Comparison of ENCODE assay signal across 14 mouse cellular contexts in genomic region chr3:51771839-51772630, GRCm38 (mm10).
DNase-seq lines count a peak whose midpoint lies in the region; ATAC-seq and TF ChIP-seq lines count a peak whose summit lies in the region.
"Had no signal": no experiment of that assay in that cellular context is flagged by ENCODE, and none has a peak within 500 bp of the region (broad histone marks: within the 10 kb centered on the region; RNA-seq: fewer than 3 reads in every experiment).

No protein-coding gene starts in this region.

- H3K9me3 ChIP-seq in kidney, embryonic 15.5 days (replicated peaks): no peaks in the 10 kb centered on the region
- peaks cover 11% of the 10 kb centered on the region for H3K9me3 ChIP-seq in CH12.LX (replicated peaks; ENCODE audit: low read length)
- H3K9me3 ChIP-seq in forebrain, embryonic 13.5 days (replicated peaks): 0 out of 2 replicates have a peak, but pooled peaks cover 5% of the 10 kb centered on the region
- no peaks in the 10 kb centered on the region for H3K9me3 ChIP-seq in midbrain, embryonic 14.5 days (ENCODE audit: control insufficient read depth, low read length)
- H3K9me3 ChIP-seq: limb, embryonic 15.5 days had no signal

- H3K27me3 ChIP-seq in kidney, embryonic 15.5 days: no peaks in the 10 kb centered on the region
- H3K27me3 ChIP-seq in CH12.LX (replicated peaks): no peaks in the 10 kb centered on the region
- no peaks in the 10 kb centered on the region for H3K27me3 ChIP-seq in forebrain, embryonic 13.5 days
- H3K27me3 ChIP-seq in midbrain, embryonic 14.5 days (ENCODE audit: control insufficient read depth, insufficient read depth, low read length): no peaks in the 10 kb centered on the region
- H3K27me3 ChIP-seq: limb, embryonic 15.5 days had no signal

- H3K36me3 ChIP-seq in kidney, embryonic 15.5 days: no peaks in the 10 kb centered on the region
- H3K36me3 ChIP-seq in CH12.LX (replicated peaks in 1 of 2; ENCODE audit: control insufficient read depth in 1 of 2, insufficient read depth in 1 of 2, low read length in 1 of 2): peaks cover 0 to 4% of the 10 kb centered on the region in 2 experiments
- H3K36me3 ChIP-seq in forebrain, embryonic 13.5 days (ENCODE audit: poor library complexity, severe bottlenecking): no peaks in the 10 kb centered on the region
- no peaks in the 10 kb centered on the region for H3K36me3 ChIP-seq in midbrain, embryonic 14.5 days (ENCODE audit: control insufficient read depth, insufficient read depth, low read length)
- H3K36me3 ChIP-seq: limb, embryonic 15.5 days had no signal

- H3K79me2 ChIP-seq in CH12.LX (replicated peaks; ENCODE audit: control insufficient read depth, extremely low read depth, insufficient read depth, poor library complexity, severe bottlenecking): no peaks in the 10 kb centered on the region

- H3K4me3 ChIP-seq in kidney, embryonic 15.5 days (replicated peaks): no peak overlapping the region
- H3K4me3 ChIP-seq in CH12.LX (replicated peaks in 1 of 3; ENCODE audit: low read depth in 2 of 3, low read length in 2 of 3, poor library complexity in 1 of 3): no peak overlapping the region
- no peak overlapping the region for H3K4me3 ChIP-seq in forebrain, embryonic 13.5 days
- no peak overlapping the region for H3K4me3 ChIP-seq in midbrain, embryonic 14.5 days (replicated peaks; ENCODE audit: low read depth, low read length)
- H3K4me3 ChIP-seq: left cerebral cortex, adult 2 months; limb, embryonic 15.5 days had no signal

- intact Hi-C loops in left cerebral cortex, postnatal 4 days (cut with DNase I): no loop called here

- no peak for TF ChIP-seq RAD21 in CH12.LX (IDR thresholded peaks at IDR 0.05; ENCODE audit: low read depth, low read length)

- 44% methylated on average over 9 of the region's 9 CpGs for WGBS in kidney, embryonic 15.5 days
- WGBS in forebrain, embryonic 13.5 days: 42% methylated on average over 9 of the region's 9 CpGs
- WGBS in midbrain, embryonic 14.5 days: 76% methylated on average over 9 of the region's 9 CpGs

- TF ChIP-seq POLR2A in CH12.LX (IDR thresholded peaks at IDR 0.05; ENCODE audit: low read depth, low read length): no peak

- in situ Hi-C loops in CH12.LX (cut with MboI; ENCODE audit: low pct_ligation_motif_present, low pct_unique_long_range_greater_than_20kb, low sequenced_read_pairs): no loop called here

- H3K27ac ChIP-seq in kidney, embryonic 15.5 days: peak overlapping the region; percentile 38; the same call in 1 of the 2 replicates
- peak overlapping the region; percentile 51; the same call in 1 of the 2 replicates for H3K27ac ChIP-seq in CH12.LX (ENCODE audit: insufficient read depth, low read depth)
- H3K27ac ChIP-seq in forebrain, embryonic 13.5 days: peak overlapping the region; percentile 44; the same call in 1 of the 2 replicates
- H3K27ac ChIP-seq in midbrain, embryonic 14.5 days (replicated peaks; ENCODE audit: low read depth, low read length): 0 out of 2 replicates have a peak overlapping the region, but pooled peaks have one; percentile 9
- H3K27ac ChIP-seq: left cerebral cortex, adult 2 months; limb, embryonic 15.5 days had no signal

- peaks cover 19% of the 10 kb centered on the region for H3K4me1 ChIP-seq in kidney, embryonic 15.5 days
- peaks cover 14 to 42% of the 10 kb centered on the region in 2 experiments for H3K4me1 ChIP-seq in CH12.LX (ENCODE audit: control insufficient read depth in 1 of 2, insufficient read depth in 2 of 2)
- peaks cover 15% of the 10 kb centered on the region for H3K4me1 ChIP-seq in forebrain, embryonic 13.5 days
- 0 out of 2 replicates have a peak, but pooled peaks cover 4% of the 10 kb centered on the region for H3K4me1 ChIP-seq in midbrain, embryonic 14.5 days (ENCODE audit: control insufficient read depth, insufficient read depth, low read length)
- H3K4me1 ChIP-seq: limb, embryonic 15.5 days had no signal

- no peak overlapping the region for H3K9ac ChIP-seq in kidney, embryonic 15.5 days
- no peak overlapping the region for H3K9ac ChIP-seq in CH12.LX (ENCODE audit: insufficient read depth, low read depth)
- H3K9ac ChIP-seq in forebrain, embryonic 13.5 days: no peak overlapping the region
- H3K9ac ChIP-seq in midbrain, embryonic 14.5 days (replicated peaks; ENCODE audit: low read length): no peak overlapping the region
- H3K9ac ChIP-seq: limb, embryonic 15.5 days had no signal

- TF ChIP-seq CTCF in CH12.LX (conservative IDR thresholded peaks at IDR 0.05 in 1 of 2, IDR thresholded peaks at IDR 0.05 in 1 of 2; ENCODE audit: low read depth in 2 of 2, low read length in 2 of 2): no peak

- ATAC-seq in kidney, embryonic 15.5 days (replicated peaks; ENCODE audit: low FRiP score): peak; percentile 74
- peak; percentile 63; the same call in 1 of the 2 replicates for ATAC-seq in forebrain, embryonic 13.5 days
- ATAC-seq in midbrain, embryonic 14.5 days (ENCODE audit: low FRiP score, low TSS enrichment): no peak

- H3K4me2 ChIP-seq in kidney, embryonic 15.5 days: no peak overlapping the region
- H3K4me2 ChIP-seq in CH12.LX (ENCODE audit: insufficient read depth, low read depth, poor library complexity, severe bottlenecking): peak overlapping the region; percentile 59; the same call in 1 of the 2 replicates
- H3K4me2 ChIP-seq in forebrain, embryonic 13.5 days: no peak overlapping the region
- H3K4me2 ChIP-seq in midbrain, embryonic 14.5 days (ENCODE audit: low read length): no peak overlapping the region
- H3K4me2 ChIP-seq: heart, embryonic 11.5 days; limb, embryonic 15.5 days had no signal

- dilution Hi-C loops in CH12.LX (cut with MboI; ENCODE audit: extremely low pct_ligation_motif_present, extremely low pct_unique_long_range_greater_than_20kb, low sequenced_read_pairs): no loop called here

- DNase-seq in kidney, adult 8-10 months: no peak
- DNase-seq in CH12.LX (ENCODE audit: extremely low read depth): peak; percentile 66
- DNase-seq in midbrain, embryonic 14.5 days: no peak
- DNase-seq in adrenal gland, postnatal 36 days: no peak
- no peak for DNase-seq in left cerebral cortex, postnatal 4 days
- DNase-seq: kidney, postnatal 36 days; lung, adult 2 months; right cerebral cortex, postnatal 14 days; thymus, postnatal 25 days had no signal

- TF ChIP-seq EP300 in CH12.LX (IDR thresholded peaks at IDR 0.05; ENCODE audit: low read length): peak; percentile 62; the same call in 1 of the 2 replicates

TF ChIP-seq in CH12.LX, 34 proteins besides CTCF, POLR2A, EP300 and RAD21:
- TF ChIP-seq ETS1 (conservative IDR thresholded peaks at IDR 0.05; ENCODE audit: low read depth, low read length) (no peak), MXI1 (IDR thresholded peaks at IDR 0.05; ENCODE audit: low read depth, low read length) (peak; percentile 38; the same call in 1 of the 2 replicates), CHD2 (IDR thresholded peaks at IDR 0.05; ENCODE audit: low read length) (no peak), TCF12 (IDR thresholded peaks at IDR 0.05; ENCODE audit: low read depth, low read length) (peak; percentile 14; the same call in 1 of the 2 replicates), MAZ (IDR thresholded peaks at IDR 0.05; ENCODE audit: low read depth, low read length) (no peak), MAX (IDR thresholded peaks at IDR 0.05; ENCODE audit: low read length) (peak; percentile 48; the same call in 1 of the 2 replicates), BHLHE40 (IDR thresholded peaks at IDR 0.05; ENCODE audit: low read depth, low read length) (peak; percentile 9; the same call in 1 of the 2 replicates), ZKSCAN1 (IDR thresholded peaks at IDR 0.05; ENCODE audit: borderline replicate concordance, low read depth, low read length) (no peak), IRF4 (IDR thresholded peaks at IDR 0.05; ENCODE audit: low read depth, low read length) (peak; percentile 35), MYC (IDR thresholded peaks at IDR 0.05; ENCODE audit: low read depth, low read length) (0 out of 2 replicates have a peak, but pooled peaks have one; percentile 54), USF1 (IDR thresholded peaks at IDR 0.05; ENCODE audit: low read depth, low read length) (no peak)
